Mouse (Mus musculus) midbrain, embryonic 10.5 days (tissue): ENCODE measurements at regions not wholly inside any gene's neighbourhood (a gene's known extent, or its start where the extent isn't known, plus 50 kb on each side); places are given as distances from the start of the nearest gene placed in this dataset.

Experiments used
- DNase-seq: peaks from one replicate; pipeline ENCODE4 v3.0.0-alpha.2; 2017; ENCODE audit warnings: low spot score
- H3K27ac ChIP-seq: fragments of 300-500 bp; sonication (generic); replicated peaks from 2 replicates; pipeline ENCODE4 v1.5.1; 2016; ENCODE audit warnings: mild to moderate bottlenecking
- H3K27me3 ChIP-seq: fragments of 300-500 bp; sonication (generic); 2 replicates; pipeline ENCODE4 v1.6.1; 2016; ENCODE audit warnings: low read depth, mild to moderate bottlenecking; ENCODE audit not compliant: poor library complexity, severe bottlenecking
- H3K36me3 ChIP-seq: fragments of 300-500 bp; sonication (generic); 2 replicates; pipeline ENCODE4 v1.6.1; 2016; ENCODE audit warnings: mild to moderate bottlenecking, moderate library complexity
- H3K4me1 ChIP-seq: fragments of 300-500 bp; sonication (generic); 2 replicates; pipeline ENCODE4 v1.6.1; 2016
- H3K4me3 ChIP-seq: fragments of 300-500 bp; sonication (generic); 2 replicates; pipeline ENCODE4 v1.5.1; 2016; ENCODE audit warnings: mild to moderate bottlenecking, moderate library complexity
- H3K9me3 ChIP-seq: fragments of 300-500 bp; sonication (generic); replicated peaks from 2 replicates; pipeline ENCODE4 v1.6.1; 2016; ENCODE audit warnings: mild to moderate bottlenecking
- WGBS: fragments of 180-500 bp; shearing (Covaris S2); methylation state at CpG from one replicate; pipeline ENCODE4 v1.1.7; 2016; 5-methylcytosine and 5-hydroxymethylcytosine counted together

DNA sequence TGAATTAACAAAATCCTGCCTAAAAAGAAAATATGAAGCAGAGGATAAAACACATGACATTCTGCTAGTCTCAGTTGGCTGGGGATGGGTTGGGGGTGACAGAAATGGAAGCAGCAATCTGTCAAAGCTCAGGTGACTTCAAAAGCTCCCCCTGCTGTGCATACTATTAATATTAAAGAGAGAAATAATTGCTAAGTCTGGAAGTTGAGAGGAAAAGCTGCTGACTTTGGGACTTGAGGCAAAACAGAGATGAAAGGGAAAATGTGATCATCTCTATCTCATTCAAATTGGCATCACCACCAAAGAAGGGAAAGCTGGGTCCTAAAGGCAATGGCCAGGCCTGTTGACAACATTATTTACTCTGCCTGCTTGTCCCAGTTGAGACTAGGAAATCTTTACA is 90.8 kb downstream of the Rpe65 start:
- H3K4me3 ChIP-seq: no peak overlapping the region
- H3K9me3 ChIP-seq: no peaks in the 10 kb centered on the region
- H3K27ac ChIP-seq: no peak overlapping the region
- no peaks in the 10 kb centered on the region for H3K36me3 ChIP-seq
- no peak for DNase-seq
- H3K27me3 ChIP-seq: no peaks in the 10 kb centered on the region
- no peaks in the 10 kb centered on the region for H3K4me1 ChIP-seq

GRCm38 (mm10) chr3:159724340-159725119 is 114.9 kb upstream of the Wls start:
- no peaks in the 10 kb centered on the region for H3K36me3 ChIP-seq
- H3K4me3 ChIP-seq: no peak overlapping the region
- H3K27me3 ChIP-seq: no peaks in the 10 kb centered on the region
- no peaks in the 10 kb centered on the region for H3K9me3 ChIP-seq
- H3K27ac ChIP-seq: no peak overlapping the region; the same call in 1 of the 2 replicates
- H3K4me1 ChIP-seq: no peaks in the 10 kb centered on the region
- 38% methylated on average over 2 of the region's 2 CpGs for whole genome bisulfite sequencing
- peak; percentile 13 for DNase-seq

GRCm38 (mm10) chr3:159732201-159732600 is 107.3 kb upstream of the Wls start:
- 83% methylated on average over 1 of the region's 1 CpGs for WGBS
- H3K4me1 ChIP-seq: no peaks in the 10 kb centered on the region
- H3K4me3 ChIP-seq: no peak overlapping the region
- DNase-seq: no peak
- H3K36me3 ChIP-seq: no peaks in the 10 kb centered on the region
- H3K27ac ChIP-seq: no peak overlapping the region
- no peaks in the 10 kb centered on the region for H3K27me3 ChIP-seq
- H3K9me3 ChIP-seq: no peaks in the 10 kb centered on the region

- DNase-seq: no peak
- H3K27ac ChIP-seq: no peak overlapping the region
- no peaks in the 10 kb centered on the region for H3K4me1 ChIP-seq
- H3K36me3 ChIP-seq: no peaks in the 10 kb centered on the region
- H3K27me3 ChIP-seq: no peaks in the 10 kb centered on the region
- no peaks in the 10 kb centered on the region for H3K9me3 ChIP-seq
- H3K4me3 ChIP-seq: no peak overlapping the region
Measured at GRCm38 (mm10) chr3:159733141-159733540, 106.3 kb upstream of the Wls start.

- H3K9me3 ChIP-seq: no peaks in the 10 kb centered on the region
- no peak for DNase-seq
- H3K4me3 ChIP-seq: no peak overlapping the region
- 97% methylated on average over 1 of the region's 1 CpGs for whole genome bisulfite sequencing
- H3K4me1 ChIP-seq: no peaks in the 10 kb centered on the region
- no peaks in the 10 kb centered on the region for H3K27me3 ChIP-seq
- H3K36me3 ChIP-seq: no peaks in the 10 kb centered on the region
- no peak overlapping the region for H3K27ac ChIP-seq
Measured at GRCm38 (mm10) chr3:159734547-159734946, 104.9 kb upstream of the Wls start.

DNA sequence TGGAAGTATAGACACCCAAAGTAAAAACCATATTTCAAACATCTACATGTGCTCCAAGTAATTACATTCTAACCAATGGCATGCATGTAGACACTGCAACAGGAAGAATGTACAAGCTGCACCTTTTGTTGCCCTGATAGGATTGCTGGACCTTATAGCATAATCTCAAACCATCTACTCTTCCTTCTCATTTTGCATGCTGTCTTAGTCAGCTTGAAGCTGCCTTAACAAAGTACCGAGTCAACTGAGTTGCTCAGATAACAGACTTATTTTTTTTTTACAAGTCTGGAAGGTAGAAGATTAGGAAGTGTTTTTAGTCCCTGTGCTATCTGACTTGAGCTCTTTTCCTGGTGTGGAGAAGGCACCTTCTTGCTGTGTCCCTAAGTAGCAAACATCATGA is 103.4 kb upstream of the Wls start:
- 68% methylated on average over 1 of the region's 1 CpGs for WGBS
- H3K36me3 ChIP-seq: no peaks in the 10 kb centered on the region

DNA sequence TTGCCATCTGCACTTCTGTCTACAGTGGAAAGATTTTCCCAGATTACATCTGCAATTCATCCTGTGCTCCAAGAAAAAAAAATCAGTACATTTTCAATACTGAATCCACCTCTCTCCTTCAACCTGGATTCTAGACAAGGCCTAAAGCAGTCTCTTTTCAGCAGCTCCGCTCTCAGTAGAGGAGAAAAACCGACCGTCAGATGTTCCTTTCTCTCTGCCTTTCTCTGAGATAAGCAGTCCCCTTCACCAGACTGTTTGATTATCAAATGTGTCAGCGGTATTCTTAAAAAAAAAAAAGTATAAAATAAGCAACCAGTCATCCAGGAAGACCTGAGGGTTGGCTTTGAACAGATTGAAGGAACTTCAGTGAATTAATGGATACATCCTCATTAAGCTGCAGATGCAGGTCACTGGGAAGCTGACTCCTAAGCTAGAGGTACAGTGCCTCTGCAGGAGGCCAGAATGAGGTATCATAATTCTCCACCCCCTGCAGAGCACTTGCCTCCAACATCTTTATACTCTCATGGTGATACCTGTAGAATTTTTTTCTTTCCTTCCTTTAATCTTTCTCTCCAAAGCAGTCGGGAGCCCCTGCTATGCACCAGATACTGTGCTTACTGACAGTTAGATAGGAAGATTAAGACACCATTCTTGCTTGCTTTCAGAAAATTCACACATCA is 98.7 kb upstream of the Wls start:
- Histone ChIP-seq H3K4me1 (no peaks in the 10 kb centered on the region), H3K27me3 (no peaks in the 10 kb centered on the region), H3K36me3 (no peaks in the 10 kb centered on the region), H3K27ac (no peak overlapping the region), H3K9me3 (no peaks in the 10 kb centered on the region), H3K4me3 (no peak overlapping the region)
- WGBS: 64% methylated on average over 5 of the region's 5 CpGs
- DNase-seq: no peak

More for the DNA sequence above, 103.4 kb upstream of the Wls start:
- Histone ChIP-seq H3K4me3 (no peak overlapping the region), H3K27me3 (no peaks in the 10 kb centered on the region), H3K27ac (no peak overlapping the region), H3K4me1 (no peaks in the 10 kb centered on the region), H3K9me3 (no peaks in the 10 kb centered on the region)
- DNase-seq: no peak

DNA sequence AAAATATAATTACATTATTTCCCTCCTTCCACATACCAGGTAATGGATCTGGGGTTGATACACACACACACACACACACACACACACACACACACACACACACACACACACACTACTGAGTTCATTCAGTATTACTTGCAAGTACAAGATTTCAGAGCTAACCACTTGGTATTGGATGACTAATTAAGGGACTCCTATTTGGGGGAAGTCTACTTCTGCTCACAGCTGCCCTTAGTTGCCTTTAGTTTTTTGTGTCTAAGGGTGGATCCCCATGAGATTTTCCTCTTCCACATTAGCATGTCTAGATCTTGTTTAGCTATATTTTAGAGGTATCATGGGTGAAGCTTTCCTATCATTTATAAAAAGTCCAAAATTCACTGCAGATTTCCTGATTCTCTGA is 97.7 kb upstream of the Wls start:
- no peaks in the 10 kb centered on the region for H3K9me3 ChIP-seq
- H3K36me3 ChIP-seq: no peaks in the 10 kb centered on the region
- DNase-seq: no peak
- H3K4me1 ChIP-seq: no peaks in the 10 kb centered on the region
- H3K27me3 ChIP-seq: no peaks in the 10 kb centered on the region
- no peak overlapping the region for H3K27ac ChIP-seq
- no peak overlapping the region for H3K4me3 ChIP-seq

- H3K27me3 ChIP-seq: no peaks in the 10 kb centered on the region
- H3K27ac ChIP-seq: no peak overlapping the region
- H3K36me3 ChIP-seq: no peaks in the 10 kb centered on the region
- DNase-seq: no peak
- no peaks in the 10 kb centered on the region for H3K4me1 ChIP-seq
- H3K9me3 ChIP-seq: no peaks in the 10 kb centered on the region
- no peak overlapping the region for H3K4me3 ChIP-seq
- 79% methylated on average over 1 of the region's 1 CpGs for WGBS
Measured at GRCm38 (mm10) chr3:159759740-159760139, 79.7 kb upstream of the Wls start.

DNA sequence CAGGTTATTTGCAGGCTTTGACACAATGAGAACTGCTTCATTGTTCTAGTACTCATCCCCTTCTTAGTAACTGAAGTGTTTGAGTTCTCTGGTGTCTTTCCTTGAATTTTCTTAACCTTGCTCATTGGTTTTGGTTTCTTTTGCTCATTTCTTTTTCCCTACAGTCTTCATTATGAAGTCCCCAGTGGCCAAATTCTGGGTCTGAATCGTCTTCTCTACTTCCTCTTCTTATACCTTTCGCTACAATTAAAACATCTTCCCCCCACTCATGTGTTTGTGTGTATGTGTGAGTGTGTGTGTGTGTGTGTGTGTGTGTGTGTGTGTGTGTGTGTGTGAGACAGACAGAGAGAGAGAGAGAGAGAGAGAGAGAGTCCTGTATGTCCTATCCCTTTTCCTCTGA is 79.2 kb upstream of the Wls start:
- 90% methylated on average over 2 of the region's 2 CpGs for WGBS
- H3K4me1 ChIP-seq: no peaks in the 10 kb centered on the region
- DNase-seq: no peak
- no peaks in the 10 kb centered on the region for H3K27me3 ChIP-seq
- no peak overlapping the region for H3K4me3 ChIP-seq
- H3K36me3 ChIP-seq: no peaks in the 10 kb centered on the region
- no peak overlapping the region for H3K27ac ChIP-seq
- H3K9me3 ChIP-seq: no peaks in the 10 kb centered on the region

- DNase-seq: no peak
- no peaks in the 10 kb centered on the region for H3K36me3 ChIP-seq
- WGBS: 91% methylated on average over 2 of the region's 2 CpGs
- no peaks in the 10 kb centered on the region for H3K27me3 ChIP-seq
- H3K9me3 ChIP-seq: no peaks in the 10 kb centered on the region
- no peak overlapping the region for H3K4me3 ChIP-seq
- no peak overlapping the region for H3K27ac ChIP-seq
- H3K4me1 ChIP-seq: no peaks in the 10 kb centered on the region
Measured at GRCm38 (mm10) chr3:159760949-159761348, 78.5 kb upstream of the Wls start.

GRCm38 (mm10) chr3:159782222-159782844 is 57.1 kb upstream of the Wls start:
- Histone ChIP-seq H3K36me3 (no peaks in the 10 kb centered on the region), H3K27me3 (no peaks in the 10 kb centered on the region), H3K4me3 (peak overlapping the region; percentile 18; the same call in 1 of the 2 replicates), H3K9me3 (no peaks in the 10 kb centered on the region), H3K27ac (peak overlapping the region; percentile 61), H3K4me1 (peaks cover 36% of the 10 kb centered on the region)
- peak; percentile 84 for DNase-seq
- 2% methylated on average over 13 of the region's 13 CpGs for WGBS

DNA sequence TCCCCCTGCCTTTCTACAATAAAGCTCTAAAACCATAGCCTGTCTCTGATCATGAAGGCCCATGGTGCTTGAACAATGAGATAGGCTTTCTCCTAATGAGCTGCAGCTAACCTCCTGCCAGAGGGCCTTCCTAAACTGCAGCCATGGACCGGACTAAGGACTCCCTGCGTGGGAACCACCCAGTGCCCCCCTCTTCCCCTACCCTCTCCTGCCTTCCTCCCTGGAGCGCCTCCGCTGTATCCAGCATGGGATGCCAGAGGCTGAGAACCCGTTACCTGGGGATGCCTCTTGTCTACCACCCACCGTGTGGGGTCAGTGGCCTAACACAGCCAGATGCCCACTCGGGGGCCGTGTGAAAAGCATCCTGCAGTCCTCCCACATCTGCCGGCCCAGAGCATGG is 51.7 kb upstream of the Wls start:
- Histone ChIP-seq H3K27ac (peak overlapping the region; percentile 78), H3K36me3 (no peaks in the 10 kb centered on the region), H3K4me3 (no peak overlapping the region), H3K4me1 (peaks cover 50% of the 10 kb centered on the region), H3K9me3 (no peaks in the 10 kb centered on the region), H3K27me3 (no peaks in the 10 kb centered on the region)
- DNase-seq: peak; percentile 14
- 49% methylated on average over 9 of the region's 9 CpGs for WGBS
